Mouse (Mus musculus) hindbrain, embryonic 14.5 days (tissue): Measurements from ENCODE around the gene Pgd. TPM values are rescaled to one million over a fixed set of nuclear protein-coding genes. Genes with fewer than 3 reads are reported as not detected.
"Not testable (repeated sequence)": the region's sequence is repeated elsewhere in the genome, so short reads cannot be mapped to it uniquely, and the experiment has no call there.

Experiments
- ATAC-seq: fragments of 200-750 bp; cut with Nextera tagmentation; 2 replicates; pipeline ENCODE4 v1.8.0; 2017; ENCODE audit warnings: moderate number of reproducible peaks, mild to moderate bottlenecking, moderate TSS enrichment, moderate library complexity; ENCODE audit not compliant: low FRiP score
- DNase-seq: peaks from one replicate; pipeline ENCODE4 v3.0.0-alpha.2; 2015; ENCODE audit warnings: low spot score
- H3K27ac ChIP-seq: fragments of 300-500 bp; sonication (generic); 2 replicates; pipeline ENCODE4 v1.5.1; 2014; ENCODE audit warnings: mild to moderate bottlenecking, moderate library complexity
- H3K27me3 ChIP-seq: fragments of 300-500 bp; sonication (generic); 2 replicates; pipeline ENCODE4 v1.6.1; 2014; ENCODE audit warnings: mild to moderate bottlenecking, low read length, mixed read lengths; ENCODE audit not compliant: control insufficient read depth, insufficient read depth
- H3K36me3 ChIP-seq: fragments of 300-500 bp; sonication (generic); replicated peaks from 2 replicates; pipeline ENCODE4 v1.6.1; 2014; ENCODE audit not compliant: control insufficient read depth, insufficient read depth
- H3K4me1 ChIP-seq: fragments of 300-500 bp; sonication (generic); replicated peaks from 2 replicates; pipeline ENCODE4 v1.6.1; 2014; ENCODE audit warnings: antibody characterized with exemption, low read length, mixed read lengths; ENCODE audit not compliant: control insufficient read depth, insufficient read depth
- H3K4me2 ChIP-seq: fragments of 300-500 bp; sonication (generic); replicated peaks from 2 replicates; pipeline ENCODE4 v1.6.1; 2014; ENCODE audit warnings: mild to moderate bottlenecking, moderate library complexity
- H3K4me3 ChIP-seq: fragments of 300-500 bp; sonication (generic); replicated peaks from 2 replicates; pipeline ENCODE4 v1.5.1; 2014; ENCODE audit warnings: mild to moderate bottlenecking, low read length
- H3K9ac ChIP-seq: fragments of 300-500 bp; sonication (generic); 2 replicates; pipeline ENCODE4 v1.6.1; 2014
- H3K9me3 ChIP-seq: fragments of 300-500 bp; sonication (generic); 2 replicates; pipeline ENCODE4 v1.6.1; 2016; ENCODE audit warnings: low read length; ENCODE audit not compliant: control insufficient read depth
- WGBS: fragments of 180-500 bp; shearing (Covaris S2); extraction: QIAGEN DNeasy Blood & Tissue Kit; methylation state at CpG from one replicate; pipeline ENCODE4 v1.1.7; 2014; 5-methylcytosine and 5-hydroxymethylcytosine counted together
- polyA plus RNA-seq: library from polyadenylated mRNA; unstranded; fragments of >200 nt; fragmentation: Nextera tagmentation; extraction: Ambion mirVana; gene quantifications from 2 replicates; pipeline ENCODE4 v1.2.1, GENCODE M21; 2014

Gene Pgd
- polyA plus RNA-seq, 1 experiment from 2014 or later: 46.4 TPM

DNA sequence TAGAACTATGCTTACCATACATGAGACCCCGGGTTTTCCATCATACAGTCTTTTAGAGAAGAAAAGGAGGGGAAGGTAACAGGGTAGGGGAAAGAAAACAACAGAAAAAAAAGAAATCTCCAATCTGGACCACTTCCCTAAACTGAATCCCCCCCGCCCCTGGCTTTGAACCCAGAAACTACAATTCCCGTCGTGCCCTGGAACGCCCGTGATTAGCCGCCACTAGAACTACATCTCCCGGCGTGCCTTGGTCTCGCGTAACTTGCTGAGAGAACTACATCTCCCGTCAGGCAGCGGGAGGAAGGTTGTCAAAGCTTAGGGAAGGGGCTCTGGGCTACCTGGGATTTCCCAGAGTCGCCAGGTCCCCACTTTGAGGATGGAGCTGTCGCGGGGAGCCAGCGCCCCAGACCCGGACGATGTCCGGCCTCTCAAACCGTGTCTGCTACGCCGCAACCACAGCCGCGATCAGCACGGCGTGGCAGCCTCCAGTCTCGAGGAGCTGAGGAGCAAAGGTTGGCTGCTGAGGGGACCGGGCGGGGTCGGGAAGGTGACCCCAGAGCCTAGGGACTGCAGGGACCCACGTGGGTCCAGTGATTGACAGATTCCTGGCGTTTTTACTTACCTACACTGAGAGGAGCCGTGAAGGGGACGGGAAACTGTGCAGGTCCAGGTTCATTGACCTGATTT, 62.6 kb downstream of the Pgd start, which contains the start of gene Dffa:
Gene Dffa (plus strand): TSS at position 272 of the 687 bp plus-strand sequence.
- DNase-seq: peak; percentile 94
- H3K4me1 ChIP-seq: peaks cover 9% of the 10 kb centered on the region
- peak within 1 kb of the TSS; percentile 85 for H3K9ac ChIP-seq
- WGBS: under 1% methylated on average over 35 of the region's 35 CpGs
- no peak within 1 kb of the TSS for H3K27ac ChIP-seq
- peak within 1 kb of the TSS; percentile 90 for H3K4me2 ChIP-seq
- H3K4me3 ChIP-seq: peak within 1 kb of the TSS; percentile 72
- H3K27me3 ChIP-seq: no peaks in the 10 kb centered on the region
- peak; percentile 90 for ATAC-seq
- H3K36me3 ChIP-seq: peaks cover 26% of the 10 kb centered on the region
- no peaks in the 10 kb centered on the region for H3K9me3 ChIP-seq

GRCm38 (mm10) chr4:149101456-149101855, 65.1 kb downstream of the Pgd start:
- H3K27me3 ChIP-seq: no peaks in the 10 kb centered on the region
- H3K4me2 ChIP-seq: no peak overlapping the region
- no peak for DNase-seq
- H3K9me3 ChIP-seq: no peaks in the 10 kb centered on the region
- ATAC-seq: no peak
- H3K4me1 ChIP-seq: peaks cover 19% of the 10 kb centered on the region
- no peak overlapping the region for H3K27ac ChIP-seq
- 85% methylated on average over 3 of the region's 3 CpGs for WGBS
- no peak overlapping the region for H3K4me3 ChIP-seq
- H3K36me3 ChIP-seq: peaks cover 5% of the 10 kb centered on the region; the same call in 1 of the 2 replicates
- H3K9ac ChIP-seq: no peak overlapping the region

GRCm38 (mm10) chr4:149100449-149100848, 66.1 kb downstream of the Pgd start:
- not testable (repeated sequence) for H3K27me3 ChIP-seq, H3K9ac ChIP-seq, DNase-seq, H3K4me3 ChIP-seq, ATAC-seq, H3K27ac ChIP-seq, H3K36me3 ChIP-seq, H3K9me3 ChIP-seq
- 0 out of 2 replicates have a peak overlapping the region, but pooled peaks have one; percentile 46 for H3K4me2 ChIP-seq
- H3K4me1 ChIP-seq: peaks cover 19% of the 10 kb centered on the region
- 86% methylated on average over 12 of the region's 12 CpGs for WGBS

Other genes starting within 250 kb of the Pgd start
- 46.7 and 47.0 TPM in 2 replicates for gene Pex14, start 66.9 kb downstream of the Pgd start, polyA plus RNA-seq
- 20.1 and 20.8 TPM in 2 replicates for gene Dffa, start 62.6 kb downstream of the Pgd start, polyA plus RNA-seq
- 0.41 and 0.99 TPM in 2 replicates for gene Cort, start 40.0 kb downstream of the Pgd start, polyA plus RNA-seq
- gene Cenps, start 29.1 kb downstream of the Pgd start, polyA plus RNA-seq: 16.9 and 18.7 TPM in 2 replicates
- 188 and 194 TPM in 2 replicates for gene Kif1b, start 140.9 kb upstream of the Pgd start, polyA plus RNA-seq